Mouse (Mus musculus) right cerebral cortex, adult 2 months (tissue): ENCODE results near the gene Vps35l.

ENCODE experiments used
- DNase-seq, 2 experiments: peaks; one replicate each; pipeline ENCODE4 v3.0.0; 2021 to 2022; ENCODE audit warnings: low spot score in 2 of 2

Vps35l gene

DNA sequence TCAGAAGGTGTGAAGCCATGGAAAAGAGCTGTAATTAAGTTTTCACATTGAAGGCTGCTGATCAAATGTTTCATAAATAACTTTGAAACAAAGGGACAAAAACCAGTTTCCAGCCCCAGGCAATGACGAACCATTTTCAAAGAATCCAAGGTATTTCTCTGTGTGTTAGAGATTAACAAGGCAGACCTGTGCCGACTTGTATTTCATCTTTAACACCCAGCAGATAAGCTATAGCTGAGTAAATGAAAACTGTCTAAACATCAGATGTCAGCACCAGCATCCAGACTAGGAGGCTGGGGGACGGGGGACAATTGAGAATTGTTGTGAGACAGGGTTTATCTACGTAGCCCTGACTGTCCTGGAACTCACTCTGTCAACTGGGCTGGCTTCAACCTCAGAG, 143.9 kb downstream of the Vps35l start:
- no peak for DNase-seq

DNA sequence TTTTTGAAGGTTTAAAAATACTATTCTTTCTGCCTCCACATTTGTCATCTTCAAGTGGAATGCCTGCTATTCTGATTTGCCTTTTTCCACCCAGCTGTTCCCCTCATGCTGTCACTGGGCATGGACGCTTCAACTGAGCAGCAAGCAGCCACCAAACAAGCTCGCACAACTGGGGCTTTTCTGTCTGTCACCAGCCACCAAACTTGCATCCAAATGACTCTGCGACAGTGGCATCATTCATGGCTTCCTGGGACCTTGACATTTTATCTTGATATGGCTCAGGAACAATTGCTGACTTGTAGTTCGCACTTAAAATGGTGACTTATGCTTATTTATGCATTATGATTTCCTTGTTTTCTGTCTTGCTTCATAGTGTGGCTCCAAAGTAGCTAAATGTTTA, 144.9 kb downstream of the Vps35l start:
- peak in 1 of 2 experiments; percentile 13 for DNase-seq

DNA sequence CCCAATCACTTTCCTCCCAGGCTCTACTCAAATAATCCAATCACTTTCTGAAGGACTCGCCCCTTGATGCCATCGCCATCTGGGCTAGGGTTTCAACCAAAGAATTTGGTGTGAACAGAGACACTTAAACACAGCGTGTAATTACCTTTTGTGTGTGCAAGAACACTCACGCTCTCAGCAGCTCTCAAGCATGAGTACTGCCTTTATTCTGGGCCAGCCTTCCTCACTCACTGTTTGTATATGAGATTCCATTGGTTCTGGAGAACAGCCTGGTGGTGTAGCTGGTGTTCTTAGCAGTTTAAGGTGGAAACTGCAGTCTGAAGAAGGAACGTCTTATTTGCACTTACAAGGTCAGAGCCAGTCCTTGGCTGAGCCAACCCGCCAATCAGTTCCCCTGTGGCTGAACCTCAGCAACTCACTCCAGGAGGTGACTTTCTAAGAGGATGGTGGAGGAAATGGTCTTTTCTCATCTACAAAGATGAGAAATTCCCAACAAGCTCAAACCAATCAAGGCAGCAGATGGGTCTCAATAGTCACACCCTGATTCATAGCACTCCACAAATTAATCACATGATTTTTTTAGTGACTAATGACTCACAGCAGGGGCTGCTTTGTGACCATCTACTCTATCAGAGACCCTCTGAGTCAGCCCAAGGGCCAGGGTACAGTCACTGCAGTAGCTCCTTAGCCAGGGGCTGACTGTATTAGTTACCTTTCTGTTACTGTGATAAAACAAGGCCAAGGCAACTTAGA, 147.5 kb downstream of the Vps35l start:
- DNase-seq, result no peak

DNA sequence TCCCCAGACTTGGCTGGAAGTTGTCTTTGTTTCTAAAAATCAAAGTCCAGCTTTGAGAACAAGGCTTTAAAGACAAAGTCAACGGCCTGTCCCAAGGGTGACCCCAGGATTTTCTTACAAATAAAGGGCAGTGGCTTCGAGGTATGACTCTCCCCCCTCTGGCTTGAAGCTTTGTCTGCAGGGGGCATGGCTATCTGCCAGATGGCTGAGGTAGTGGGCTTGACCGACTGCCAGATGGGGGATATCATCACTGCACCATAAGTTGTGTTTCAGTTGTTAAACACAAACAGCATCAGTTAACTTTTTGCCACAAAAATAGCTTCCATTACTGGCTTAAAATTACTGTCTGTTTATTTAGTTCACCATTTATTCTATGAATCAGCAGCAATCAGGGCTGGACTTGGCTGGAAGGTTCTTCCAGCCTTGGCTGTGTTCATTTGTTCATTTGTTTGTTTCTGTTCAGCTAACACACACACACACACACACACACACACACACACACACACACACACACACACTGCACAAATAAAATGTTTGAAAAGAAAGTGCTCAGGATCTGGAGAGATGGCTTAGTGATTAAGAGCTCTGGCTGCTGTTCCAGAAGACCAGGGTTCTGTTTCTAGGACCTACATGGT, 149.1 kb downstream of the Vps35l start:
- DNase-seq, result no peak
